Mouse (Mus musculus) lung, postnatal 36 days (tissue): ENCODE measurements at regions not wholly inside any gene's neighbourhood (a gene's known extent, or its start where the extent isn't known, plus 50 kb on each side); places are given as distances from the start of the nearest gene placed in this dataset.
A peak's percentile ranks its signal among the peaks of the same experiment; 100 is the strongest.

ENCODE experiments used
- DNase-seq: peaks from one replicate; pipeline ENCODE4 v3.0.0; 2022; ENCODE audit warnings: mixed read lengths

DNA sequence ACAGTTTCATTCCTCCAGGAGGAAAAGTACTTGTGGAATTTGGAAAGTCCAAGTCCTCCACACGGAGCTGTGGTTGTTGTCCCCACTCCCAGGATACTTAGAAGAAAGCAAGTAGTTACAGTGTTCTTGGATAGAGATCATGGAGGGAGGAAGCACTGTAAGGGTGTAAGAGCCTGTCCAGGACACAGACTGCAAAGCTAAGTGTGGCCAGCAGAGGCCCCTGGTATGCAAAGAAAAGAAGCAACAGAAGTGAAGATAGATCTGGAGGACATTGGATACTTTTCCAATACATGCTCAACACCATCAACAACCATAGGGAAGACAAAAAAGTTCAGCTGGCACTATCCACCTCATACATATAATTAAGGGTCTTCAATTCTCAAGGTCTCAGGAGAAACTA lies 197.4 kb downstream of the Meis1 start:
- peak; percentile 70 for DNase-seq

DNA sequence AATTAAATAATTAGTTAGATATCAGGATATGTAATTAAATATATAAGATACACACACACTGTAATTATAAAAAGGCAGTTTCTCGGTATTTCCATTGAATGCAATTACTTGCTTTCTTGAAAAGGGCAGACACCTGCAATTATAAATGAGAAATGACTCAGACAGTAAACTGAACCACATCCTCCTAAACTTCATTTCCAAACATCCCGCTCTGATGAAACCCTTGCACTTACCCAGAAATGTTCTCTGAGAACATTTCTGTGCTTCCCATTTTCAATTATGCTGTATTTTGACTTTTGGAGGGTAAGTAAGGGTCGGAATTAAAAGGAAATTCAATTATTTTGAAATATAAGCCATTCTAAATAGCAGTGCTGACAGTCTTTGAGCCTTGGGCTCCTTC lies 204.7 kb downstream of the Meis1 start:
- no peak for DNase-seq

DNA sequence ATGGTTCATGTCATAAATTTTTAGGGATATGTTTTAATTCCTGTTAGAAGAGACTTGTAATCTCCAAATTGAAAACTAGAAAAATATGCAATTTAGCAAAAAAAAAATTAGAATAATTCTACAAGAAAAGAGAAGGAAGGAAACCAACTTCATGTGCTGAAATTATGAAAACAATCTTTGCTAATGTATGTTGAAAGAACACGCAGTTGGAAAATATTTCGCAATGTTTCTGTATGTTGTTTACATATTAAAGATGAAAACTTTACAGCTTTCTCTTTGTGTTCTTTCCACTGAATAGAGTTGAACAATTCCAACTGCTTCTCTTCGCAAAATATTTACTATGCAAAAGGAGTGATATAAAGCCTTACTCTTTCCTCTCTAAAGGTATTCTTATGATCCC lies 251.3 kb downstream of the Meis1 start:
- DNase-seq: no peak

DNA sequence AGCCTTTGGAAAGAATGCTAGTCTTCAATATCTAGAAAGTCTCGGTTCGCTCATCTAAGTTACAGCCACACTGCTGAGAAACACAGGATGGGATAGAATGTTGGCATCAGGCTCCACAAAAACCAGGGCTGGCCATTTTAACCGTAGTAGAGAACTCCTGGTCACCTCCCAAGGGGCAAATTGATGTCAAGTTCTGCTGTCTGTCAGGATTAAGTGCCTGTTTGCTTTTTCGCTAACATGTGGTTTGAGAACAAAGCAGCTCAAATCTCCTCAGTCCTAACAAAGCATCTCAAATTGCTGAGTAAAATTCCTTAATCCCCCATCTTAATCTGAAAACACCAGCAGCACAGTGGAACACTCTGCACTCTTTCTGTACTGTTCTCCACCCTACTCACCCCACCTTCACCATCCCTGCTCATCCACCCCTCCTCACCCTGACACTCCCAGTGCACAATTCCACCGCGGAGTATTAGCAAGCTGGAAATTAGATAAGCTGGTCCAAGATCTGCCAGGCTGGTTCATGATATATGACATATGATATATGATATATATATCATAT lies 252.2 kb downstream of the Meis1 start:
- no peak for DNase-seq

DNA sequence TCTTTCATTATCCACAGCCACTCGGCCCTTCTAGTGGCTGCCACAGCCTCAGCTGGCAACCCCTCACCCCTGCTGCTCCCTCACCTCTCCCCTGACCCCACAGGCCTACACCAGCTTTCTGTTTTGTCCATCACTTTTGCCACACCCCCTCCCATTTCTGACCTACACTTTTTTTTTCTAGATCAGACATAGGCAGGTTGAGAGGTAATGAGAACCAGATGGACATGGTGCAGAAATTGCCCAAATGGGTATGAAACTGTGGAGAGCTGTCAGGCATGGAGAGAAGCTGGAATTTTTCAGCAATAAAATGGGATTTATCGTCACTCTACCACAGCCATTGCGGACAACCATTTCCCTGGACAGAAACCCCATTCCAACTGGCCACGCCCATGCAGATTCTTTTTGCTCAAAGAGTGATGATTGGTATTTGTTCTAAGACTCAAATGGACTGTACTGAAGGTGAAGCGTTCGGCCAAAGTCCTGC lies 260.2 kb downstream of the Meis1 start:
- no peak for DNase-seq

DNA sequence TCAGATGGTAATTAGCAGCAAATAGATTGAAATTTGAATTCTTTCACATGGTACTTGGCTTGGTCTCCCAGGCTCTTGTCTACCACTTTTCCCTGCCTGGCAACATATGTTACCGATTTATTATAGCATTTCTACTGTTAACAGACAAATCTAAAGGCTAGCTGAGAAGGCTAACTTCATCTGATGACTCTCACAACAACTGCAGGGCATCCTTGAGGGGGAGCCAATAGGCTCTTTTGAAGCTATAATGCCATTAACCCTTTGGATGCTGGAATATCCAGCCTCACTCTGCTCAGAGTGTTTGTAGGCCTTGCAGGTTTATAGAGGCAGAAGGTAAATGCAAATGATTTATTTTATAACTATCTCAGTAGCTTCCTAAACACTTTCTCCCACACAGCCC lies 262.2 kb downstream of the Meis1 start:
- no peak for DNase-seq

DNA sequence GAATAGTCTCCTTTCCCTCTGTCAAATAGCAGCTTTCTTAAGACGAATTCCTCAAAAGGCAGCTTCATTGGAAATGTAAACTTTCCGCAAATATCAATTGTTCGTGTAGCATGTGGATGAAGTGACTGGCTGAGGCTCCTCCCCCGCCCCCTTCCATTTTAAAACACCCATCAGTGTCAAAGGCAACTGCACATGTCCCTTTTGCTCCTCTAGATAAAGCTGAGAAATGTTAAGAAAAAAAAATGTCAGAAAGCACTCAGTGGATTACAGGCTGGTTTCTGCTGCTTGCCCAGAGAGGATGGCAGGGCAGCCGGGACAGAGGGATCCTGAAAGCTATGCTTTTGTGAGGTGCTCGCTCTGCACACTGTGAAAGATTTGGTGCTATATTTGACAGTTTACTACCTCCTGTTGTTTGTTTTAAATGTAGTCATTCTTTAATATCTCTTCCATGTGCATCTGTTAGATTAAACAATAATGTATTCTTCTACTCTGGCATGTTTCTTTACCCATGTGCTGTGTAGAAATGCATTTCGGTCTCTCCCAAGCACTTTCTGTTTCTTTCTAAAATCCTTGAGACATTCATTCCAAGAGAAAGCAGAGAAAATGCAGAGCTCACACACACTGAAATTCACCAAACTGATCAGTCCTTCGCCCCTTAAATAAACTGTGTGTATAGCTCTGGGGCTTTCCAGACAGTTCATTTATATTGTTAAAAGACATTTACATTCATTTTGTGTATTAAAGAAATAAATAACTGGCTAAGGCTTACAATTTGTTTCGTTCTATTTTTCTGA lies 263.9 kb downstream of the Meis1 start:
- no peak for DNase-seq

DNA sequence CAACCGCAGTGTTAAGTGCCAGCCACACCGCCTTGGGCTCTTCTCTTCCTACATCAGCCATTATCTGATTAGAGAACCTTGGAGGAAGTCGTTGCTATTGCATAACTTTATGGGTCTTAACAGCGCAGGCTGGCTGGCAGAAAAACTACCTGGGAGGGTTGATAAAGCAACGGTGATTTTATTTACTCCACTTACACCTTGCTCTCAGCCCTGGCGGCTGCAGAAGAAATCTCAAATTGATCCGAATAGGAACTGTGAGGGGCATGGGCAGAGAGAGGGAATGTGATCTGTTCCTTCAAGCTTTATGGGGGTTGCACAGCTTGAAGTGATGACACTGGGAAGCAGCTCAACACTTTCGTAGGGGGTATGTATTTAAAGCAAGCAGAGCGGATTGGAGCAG lies 264.9 kb downstream of the Meis1 start:
- DNase-seq: no peak

DNA sequence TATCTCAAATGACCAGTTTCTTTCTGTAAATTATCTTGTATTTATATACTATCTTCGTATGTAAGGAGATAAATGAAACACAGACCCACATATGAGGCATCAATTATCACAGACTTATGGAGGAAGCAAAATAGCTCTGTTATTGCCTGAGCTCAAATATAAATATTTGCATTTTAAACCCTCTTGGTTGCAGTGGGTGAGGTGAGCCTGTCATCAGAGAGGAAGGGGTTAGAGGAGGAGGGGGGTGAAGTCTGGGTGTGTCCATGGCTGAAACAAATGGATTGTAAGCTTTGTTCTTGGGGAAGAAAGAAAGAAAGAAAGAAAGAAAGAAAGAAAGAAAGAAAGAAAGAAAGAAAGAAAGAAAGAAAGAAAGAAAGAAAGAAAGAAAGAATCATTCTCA lies 265.5 kb downstream of the Meis1 start:
- DNase-seq: no peak

DNA sequence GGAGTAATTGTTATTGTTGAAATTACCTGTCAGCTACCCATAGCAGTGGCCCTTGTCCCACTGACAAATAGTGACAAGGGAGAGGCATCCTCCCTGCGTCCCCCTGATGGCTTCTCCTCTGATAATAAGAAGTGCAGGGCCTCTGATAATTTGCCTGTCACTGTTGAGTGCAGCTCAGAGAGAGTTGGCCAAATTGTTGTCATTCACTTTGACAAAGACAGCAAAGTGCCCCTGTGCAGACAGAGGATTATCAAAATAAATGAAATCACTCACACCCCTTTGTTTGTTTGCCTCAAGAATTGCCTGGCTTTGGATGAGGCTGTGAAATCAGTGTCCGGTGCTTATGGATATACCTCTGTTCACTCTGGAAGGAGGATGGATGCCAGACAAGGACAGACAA lies 266.3 kb downstream of the Meis1 start:
- no peak for DNase-seq

DNA sequence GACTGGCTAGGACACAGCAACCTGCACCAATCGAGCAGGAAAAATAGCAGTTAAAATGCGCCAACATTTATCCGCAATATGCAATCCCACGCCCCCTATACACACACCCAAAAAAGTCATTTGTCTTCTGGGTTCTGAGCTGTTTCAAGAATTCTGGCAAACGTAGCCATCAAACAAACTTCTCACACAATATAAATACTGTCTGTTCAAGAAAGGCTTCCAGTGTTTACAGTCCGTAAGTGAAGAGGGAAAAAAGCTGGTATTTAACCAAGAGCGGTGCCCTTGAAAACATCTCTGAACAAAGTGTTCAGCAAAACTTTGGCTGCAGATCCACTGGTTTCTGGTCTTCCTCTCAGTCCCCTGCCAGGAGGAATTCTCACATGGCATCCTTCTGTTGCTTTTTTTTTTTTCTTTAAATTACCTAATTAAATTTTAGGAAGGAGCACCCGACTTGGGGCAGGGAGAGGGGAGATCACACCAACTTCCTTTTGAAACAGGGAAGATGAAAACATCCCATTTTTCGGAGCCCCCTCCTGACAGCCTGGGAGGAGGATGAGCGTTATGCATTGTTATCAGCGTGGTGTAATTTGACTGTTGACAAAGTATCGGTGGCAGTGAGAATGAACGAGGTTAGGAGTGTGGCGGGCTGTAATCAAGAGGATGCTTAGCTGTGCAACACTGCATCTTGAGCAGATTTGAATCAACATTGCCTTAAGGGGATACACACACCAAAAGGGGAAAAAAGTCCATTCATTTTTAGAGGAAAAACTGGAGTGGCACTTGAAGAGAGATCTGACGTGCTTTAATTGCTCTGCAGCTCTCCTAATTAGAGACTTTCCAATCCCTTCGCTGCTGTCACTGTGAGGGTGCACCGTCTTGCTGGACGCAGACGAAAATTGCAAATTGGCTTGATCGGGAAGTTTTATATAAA lies 267.6 kb downstream of the Meis1 start:
- peak; percentile 37 for DNase-seq

DNA sequence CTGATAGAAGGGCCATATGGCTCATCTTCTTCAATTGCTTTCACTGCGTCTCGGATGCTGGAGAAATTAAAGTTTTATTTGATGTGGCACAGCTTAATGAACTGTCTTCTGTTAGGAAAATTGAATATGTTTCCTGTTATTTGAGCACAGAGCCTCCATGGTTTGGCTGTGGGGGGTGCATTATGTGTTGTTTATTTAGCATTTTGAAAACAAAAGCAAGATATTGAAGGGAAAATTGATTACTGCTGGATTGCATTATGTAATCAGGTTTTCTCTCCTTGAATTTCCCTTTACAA lies 268.8 kb downstream of the Meis1 start:
- no peak for DNase-seq

DNA sequence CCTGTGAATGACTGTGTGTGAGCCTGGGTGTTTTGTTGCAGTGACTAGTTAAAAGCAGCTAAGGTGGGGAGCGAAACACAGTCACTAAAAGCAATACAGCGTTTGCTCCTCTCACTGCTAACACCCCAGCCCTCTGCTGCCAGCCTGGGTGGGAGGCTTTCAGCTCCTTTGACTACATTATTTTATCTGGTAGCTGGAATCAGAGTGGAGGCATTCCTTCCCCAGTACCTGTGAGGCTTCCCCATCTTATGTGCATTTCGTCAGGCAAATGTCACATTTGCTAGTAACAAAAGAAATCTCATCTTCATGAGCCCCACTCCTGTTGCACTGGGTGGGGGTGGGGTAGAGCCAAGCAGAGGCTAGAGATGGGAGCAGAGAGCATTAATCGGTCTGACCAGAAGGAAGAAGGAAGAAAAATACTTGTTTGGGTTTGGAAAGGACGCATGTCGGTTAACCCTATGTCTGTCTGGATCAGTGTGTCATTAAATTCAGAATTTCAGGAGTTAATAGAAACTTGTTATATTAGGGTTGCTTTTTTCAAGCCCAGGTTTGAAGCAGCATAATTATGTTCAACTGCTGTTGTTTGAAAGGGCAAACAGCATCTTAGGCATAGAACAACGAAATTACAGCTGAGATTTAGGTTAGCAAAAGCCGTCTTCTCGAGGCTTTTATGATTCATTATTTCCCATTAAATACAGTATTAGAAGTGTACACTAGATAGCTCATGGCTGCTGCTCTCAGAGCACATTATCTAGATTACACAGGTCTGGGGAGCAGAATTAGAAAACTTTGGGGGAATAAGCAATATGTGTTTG lies 269.3 kb downstream of the Meis1 start:
- no peak for DNase-seq

DNA sequence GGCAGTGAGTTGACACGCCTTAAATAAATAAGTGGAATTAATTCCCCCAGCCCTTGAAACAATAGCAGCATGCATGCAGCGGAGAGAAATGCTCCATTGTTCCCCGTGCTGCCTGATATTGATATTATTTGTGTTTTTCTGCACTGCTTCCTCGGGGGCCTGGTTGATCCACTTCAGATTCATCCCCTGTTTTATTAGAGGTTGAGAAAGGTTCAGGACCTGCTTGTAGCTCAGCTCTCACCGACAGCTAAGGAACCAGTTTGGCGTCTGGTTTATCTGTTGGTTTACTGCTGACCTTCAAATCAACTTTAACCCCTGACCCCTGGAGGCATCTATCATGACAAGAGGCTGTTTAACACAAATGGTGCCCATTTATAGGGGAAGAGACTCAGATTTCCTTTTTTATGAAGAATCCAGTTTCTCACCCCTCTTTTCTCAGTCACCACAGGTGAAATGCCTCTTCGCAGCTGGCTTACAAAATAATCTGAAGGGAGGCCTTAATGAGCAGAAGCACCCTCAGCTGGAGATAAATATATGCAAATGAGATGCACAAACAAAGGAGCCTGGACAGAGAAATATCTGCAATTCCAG lies 270.8 kb downstream of the Meis1 start:
- DNase-seq: no peak

DNA sequence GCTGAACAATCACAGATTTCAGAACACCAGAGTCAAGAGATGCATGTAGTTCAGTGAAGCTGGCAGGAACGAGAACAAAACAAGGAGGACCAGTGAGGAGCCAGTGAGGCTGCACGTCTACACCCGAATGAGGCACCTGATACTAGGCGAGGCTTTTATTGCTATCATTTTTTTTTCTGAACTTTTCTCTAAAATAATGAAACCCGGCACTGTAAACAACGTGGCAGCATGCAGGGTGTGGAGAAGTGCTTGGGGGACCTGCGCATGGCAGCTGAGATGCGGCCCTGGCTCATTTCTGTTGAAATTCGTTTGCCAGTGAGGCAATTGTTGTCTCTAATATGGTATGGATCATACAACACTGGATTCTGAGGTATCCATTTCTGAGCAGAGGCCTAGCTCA lies 271.4 kb downstream of the Meis1 start:
- no peak for DNase-seq

DNA sequence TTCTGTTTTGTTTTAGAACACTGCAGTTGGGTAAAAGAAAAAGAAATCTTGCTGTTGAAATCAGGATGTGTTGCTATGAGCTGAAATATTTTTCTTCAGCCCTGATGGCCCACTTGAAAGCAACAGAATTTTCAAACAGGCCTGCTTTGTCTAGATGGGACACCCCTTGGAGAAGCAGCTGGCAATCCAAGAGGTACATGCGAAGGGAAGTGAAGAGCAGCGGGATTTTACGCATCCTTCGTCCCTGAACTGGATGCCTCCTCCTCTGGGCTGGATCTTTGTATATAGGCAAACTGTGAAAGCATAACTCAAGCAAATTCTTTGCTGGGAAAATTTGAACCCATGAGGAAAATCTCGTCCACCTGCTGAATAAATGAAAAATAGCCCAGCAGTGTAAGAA lies 272.3 kb downstream of the Meis1 start:
- no peak for DNase-seq

DNA sequence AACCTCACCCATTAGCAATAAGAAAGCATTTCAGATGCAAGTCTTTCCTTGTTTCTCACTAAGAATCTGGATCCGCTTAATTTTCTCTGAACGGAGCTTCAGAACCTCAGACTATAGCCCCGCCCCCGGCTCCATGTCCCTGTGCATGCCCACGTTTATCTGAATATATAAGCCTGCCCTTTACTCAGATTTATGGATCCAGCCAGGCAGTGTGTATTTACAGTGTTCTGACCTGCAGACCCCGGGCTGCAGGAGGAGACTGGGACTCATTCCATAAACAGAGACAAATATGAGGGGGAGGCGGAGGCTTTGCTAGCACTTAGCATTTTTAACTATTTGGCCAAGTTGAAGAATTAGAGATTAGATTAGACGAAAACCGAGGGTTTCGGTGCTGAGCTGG lies 272.9 kb downstream of the Meis1 start:
- DNase-seq: no peak

DNA sequence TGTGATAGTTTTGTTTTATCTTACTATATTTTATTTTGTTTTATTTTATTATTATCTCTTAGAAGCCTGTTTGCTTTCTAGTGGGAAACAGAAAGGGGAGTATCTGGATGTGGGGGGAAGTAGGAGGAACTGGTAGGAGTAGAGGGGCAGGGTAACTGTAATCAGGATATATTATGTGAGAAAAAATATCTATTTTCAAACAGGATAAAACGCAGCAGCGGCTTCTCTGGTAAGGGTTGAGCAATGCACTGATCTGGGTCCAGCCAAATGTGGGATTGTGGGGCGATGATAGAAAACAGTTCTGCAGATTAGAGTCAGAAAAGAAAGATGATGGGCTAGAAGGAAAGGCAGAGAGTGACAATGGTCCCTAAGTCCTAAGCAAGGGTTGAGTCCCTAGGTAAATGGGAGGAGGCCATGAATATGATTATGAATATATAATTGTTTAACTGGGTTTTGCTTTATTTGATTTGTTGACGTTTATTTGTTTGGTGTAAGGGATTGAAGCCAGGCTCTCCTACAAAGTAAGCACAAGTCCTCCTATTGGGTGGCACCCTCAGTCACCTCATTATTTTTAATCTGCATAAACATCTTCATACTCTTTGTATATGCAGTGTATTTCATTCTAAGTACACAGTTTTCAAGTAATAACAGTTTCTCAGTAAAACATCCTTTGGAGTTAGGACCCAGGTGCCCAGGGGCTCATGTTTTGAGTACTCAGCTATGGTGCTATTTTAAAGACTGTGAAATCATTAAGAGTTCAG lies 283.7 kb downstream of the Meis1 start:
- DNase-seq: no peak

DNA sequence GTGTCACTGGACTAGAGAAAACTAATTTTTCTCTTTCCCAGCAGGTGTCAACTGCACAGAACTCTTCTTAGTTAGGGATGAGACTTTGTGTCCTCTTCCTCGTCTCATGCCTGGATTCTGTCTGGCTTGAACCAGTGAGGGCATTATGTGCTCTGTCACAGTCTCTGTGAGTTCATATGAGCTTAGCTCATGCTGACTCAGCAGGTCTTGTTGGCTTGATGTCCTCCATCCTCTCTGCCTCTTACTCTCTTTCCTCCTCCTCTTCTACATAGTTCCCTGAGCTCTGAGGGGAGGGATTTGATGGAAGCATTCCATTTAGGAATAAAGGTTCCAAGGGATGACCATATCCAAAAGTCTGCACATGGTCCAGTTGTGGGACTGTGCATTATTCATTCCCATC lies 284.7 kb downstream of the Meis1 start:
- no peak for DNase-seq

DNA sequence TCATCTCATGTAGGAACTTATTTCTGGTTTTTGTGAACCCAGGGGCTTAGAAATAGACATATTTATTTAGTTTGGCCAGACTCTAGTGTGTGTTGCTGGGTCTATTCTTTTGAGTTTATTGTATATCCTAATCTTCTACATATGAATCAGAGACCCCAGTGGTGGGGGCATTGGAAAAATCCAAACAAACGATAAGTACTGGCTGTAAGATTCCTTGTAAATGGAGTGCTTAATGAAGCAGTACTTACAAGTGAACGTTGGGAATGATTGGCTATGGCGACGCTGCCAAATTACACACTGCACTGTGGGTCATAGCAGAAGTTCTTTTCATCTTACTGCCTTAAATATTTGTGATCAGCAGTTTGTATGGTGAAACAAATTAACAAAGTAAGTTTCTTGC lies 289.0 kb downstream of the Meis1 start:
- no peak for DNase-seq

DNA sequence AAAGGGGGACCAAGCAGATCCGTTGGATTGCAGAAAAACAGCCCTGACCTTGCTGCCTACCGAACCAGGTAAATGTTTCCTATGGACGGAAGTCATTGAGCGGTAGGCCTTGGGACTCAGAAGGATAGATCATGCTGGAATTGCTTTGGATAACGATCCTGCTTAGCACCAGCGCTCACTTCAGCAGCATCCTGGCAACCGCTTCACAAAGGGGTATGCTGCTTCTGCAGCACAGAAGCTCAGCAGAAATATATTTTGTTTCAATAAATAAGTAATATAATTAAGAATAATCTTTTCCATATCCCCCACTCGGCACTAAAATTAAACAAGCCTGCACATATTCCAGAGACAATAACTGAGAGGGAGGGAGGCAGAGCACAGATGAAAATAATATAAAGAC lies 296.0 kb downstream of the Meis1 start:
- DNase-seq: no peak

DNA sequence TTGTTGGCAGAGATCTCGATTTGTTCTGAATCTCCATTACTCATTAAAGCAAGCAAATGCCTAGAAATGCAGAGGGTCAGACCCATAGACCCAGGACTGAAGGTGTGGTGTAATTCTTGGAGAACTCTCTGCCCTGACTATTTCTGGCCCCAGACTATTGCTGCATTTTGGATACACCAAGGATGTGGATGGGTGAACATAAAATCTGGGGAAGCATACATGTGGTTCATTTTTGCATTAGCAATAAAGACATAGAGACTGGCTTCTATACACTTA lies 303.0 kb downstream of the Meis1 start:
- DNase-seq: no peak
